In genomic region chr10:86933180-86933695, GRCm38 (mm10) we compare ENCODE assay signal across 10 mouse cellular contexts.
DNase-seq lines count a peak whose midpoint lies in the region; ATAC-seq and TF ChIP-seq lines count a peak whose summit lies in the region.
"Had no signal": no experiment of that assay in that cellular context is flagged by ENCODE, and none has a peak within 500 bp of the region (broad histone marks: within the 10 kb centered on the region; RNA-seq: fewer than 3 reads in every experiment).

No protein-coding gene starts in this region.

- no peak for TF ChIP-seq POLR2A in kidney, adult 2 months (IDR thresholded peaks at IDR 0.05; ENCODE audit: low read depth, low read length)

- no peaks in the 10 kb centered on the region for H3K36me3 ChIP-seq in kidney, adult 2 months (ENCODE audit: control insufficient read depth, insufficient read depth, low read length)
- H3K36me3 ChIP-seq in kidney, embryonic 15.5 days = no peaks in the 10 kb centered on the region
- H3K36me3 ChIP-seq in kidney, postnatal 0 days (ENCODE audit: insufficient read depth, low read length) = no peaks in the 10 kb centered on the region
- H3K36me3 ChIP-seq in stomach, embryonic 14.5 days (ENCODE audit: control insufficient read depth, insufficient read depth, low read length) = no peaks in the 10 kb centered on the region
- H3K36me3 ChIP-seq in forebrain, embryonic 10.5 days (replicated peaks) = no peaks in the 10 kb centered on the region
- H3K36me3 ChIP-seq: midbrain, embryonic 12.5 days had no signal

- H3K27ac ChIP-seq in kidney, adult 2 months (ENCODE audit: insufficient read depth, low read depth, low read length) = no peak overlapping the region
- no peak overlapping the region for H3K27ac ChIP-seq in kidney, embryonic 15.5 days
- H3K27ac ChIP-seq in kidney, postnatal 0 days = no peak overlapping the region
- H3K27ac ChIP-seq in stomach, embryonic 14.5 days (ENCODE audit: low read length) = no peak overlapping the region
- H3K27ac ChIP-seq in forebrain, embryonic 10.5 days = no peak overlapping the region
- H3K27ac ChIP-seq: midbrain, embryonic 12.5 days had no signal

- no peaks in the 10 kb centered on the region for H3K9me3 ChIP-seq in kidney, embryonic 15.5 days (replicated peaks)
- H3K9me3 ChIP-seq in kidney, postnatal 0 days (replicated peaks; ENCODE audit: low read length) = no peaks in the 10 kb centered on the region
- no peaks in the 10 kb centered on the region for H3K9me3 ChIP-seq in stomach, embryonic 14.5 days (ENCODE audit: control insufficient read depth, low read depth, low read length)
- no peaks in the 10 kb centered on the region for H3K9me3 ChIP-seq in forebrain, embryonic 10.5 days
- H3K9me3 ChIP-seq: midbrain, embryonic 12.5 days had no signal

- H3K4me2 ChIP-seq in kidney, embryonic 15.5 days = no peak overlapping the region
- H3K4me2 ChIP-seq in kidney, postnatal 0 days (ENCODE audit: low read length) = no peak overlapping the region
- no peak overlapping the region for H3K4me2 ChIP-seq in stomach, embryonic 14.5 days (replicated peaks; ENCODE audit: low read depth, low read length)
- H3K4me2 ChIP-seq: midbrain, embryonic 12.5 days had no signal

- no peak overlapping the region for H3K9ac ChIP-seq in kidney, embryonic 15.5 days
- no peak overlapping the region for H3K9ac ChIP-seq in kidney, postnatal 0 days (ENCODE audit: low read depth, low read length)
- H3K9ac ChIP-seq in stomach, embryonic 14.5 days (replicated peaks; ENCODE audit: low read depth, low read length) = no peak overlapping the region
- H3K9ac ChIP-seq: midbrain, embryonic 12.5 days had no signal

- ATAC-seq in kidney, embryonic 15.5 days (replicated peaks; ENCODE audit: low FRiP score) = no peak; the same call in 1 of the 2 replicates
- ATAC-seq in kidney, postnatal 0 days (replicated peaks; ENCODE audit: low FRiP score, low read depth) = 0 out of 2 replicates have a peak, but pooled peaks have one; percentile 29
- ATAC-seq in stomach, embryonic 14.5 days (ENCODE audit: insufficient number of reproducible peaks, insufficient read depth, low FRiP score, low read depth) = peak; percentile 58; the same call in 1 of the 2 replicates

- no peak for TF ChIP-seq CTCF in kidney, adult 2 months (conservative IDR thresholded peaks at IDR 0.05; ENCODE audit: insufficient read depth, insufficient read length, low read depth, low read length)
- TF ChIP-seq CTCF in kidney, postnatal 0 days (IDR thresholded peaks at IDR 0.05; ENCODE audit: low read depth) = no peak

- no peaks in the 10 kb centered on the region for H3K4me1 ChIP-seq in kidney, adult 2 months (ENCODE audit: control insufficient read depth, insufficient read depth, low read length)
- peaks cover 6% of the 10 kb centered on the region; the same call in 1 of the 2 replicates for H3K4me1 ChIP-seq in kidney, embryonic 15.5 days
- no peaks in the 10 kb centered on the region for H3K4me1 ChIP-seq in kidney, postnatal 0 days (replicated peaks; ENCODE audit: insufficient read depth, low read length)
- 0 out of 2 replicates have a peak, but pooled peaks cover 2% of the 10 kb centered on the region for H3K4me1 ChIP-seq in stomach, embryonic 14.5 days (ENCODE audit: control insufficient read depth, insufficient read depth, low read length)
- peaks cover 14% of the 10 kb centered on the region for H3K4me1 ChIP-seq in forebrain, embryonic 10.5 days

- DNase-seq in kidney, adult 2 months = peak; percentile 17
- peak; percentile 18 for DNase-seq in gastrocnemius, postnatal 25 days
- DNase-seq in kidney, postnatal 0 days (ENCODE audit: low spot score) = peak; percentile 36
- no peak for DNase-seq in left cerebral cortex, adult 11 months (ENCODE audit: low spot score)
- no peak for DNase-seq in adrenal gland, postnatal 4 days (ENCODE audit: low spot score in 2 of 2)
- no peak for DNase-seq in forebrain, embryonic 10.5 days (ENCODE audit: extremely low spot score, low spot score)
- DNase-seq: layer of hippocampus, postnatal 36 days had no signal

- 66% methylated on average over 9 of the region's 9 CpGs for WGBS in kidney, adult 2 months
- 55% methylated on average over 9 of the region's 9 CpGs for WGBS in kidney, embryonic 15.5 days
- 51% methylated on average over 9 of the region's 9 CpGs for WGBS in kidney, postnatal 0 days
- 43% methylated on average over 9 of the region's 9 CpGs for WGBS in stomach, embryonic 14.5 days
- 91% methylated on average over 9 of the region's 9 CpGs for WGBS in forebrain, embryonic 10.5 days

- no peaks in the 10 kb centered on the region for H3K27me3 ChIP-seq in kidney, adult 2 months (replicated peaks; ENCODE audit: control insufficient read depth, insufficient read depth, low read length)
- no peaks in the 10 kb centered on the region for H3K27me3 ChIP-seq in kidney, embryonic 15.5 days
- H3K27me3 ChIP-seq in kidney, postnatal 0 days (ENCODE audit: insufficient read depth, low read length) = no peaks in the 10 kb centered on the region
- no peaks in the 10 kb centered on the region for H3K27me3 ChIP-seq in stomach, embryonic 14.5 days (ENCODE audit: control insufficient read depth, insufficient read depth, low read length)
- no peaks in the 10 kb centered on the region for H3K27me3 ChIP-seq in forebrain, embryonic 10.5 days (ENCODE audit: poor library complexity, severe bottlenecking)
- H3K27me3 ChIP-seq: midbrain, embryonic 12.5 days had no signal

- no peak overlapping the region for H3K4me3 ChIP-seq in kidney, adult 2 months (ENCODE audit: insufficient read depth, low read depth, low read length)
- H3K4me3 ChIP-seq in kidney, embryonic 15.5 days (replicated peaks) = no peak overlapping the region
- H3K4me3 ChIP-seq in kidney, postnatal 0 days (replicated peaks; ENCODE audit: low read depth, low read length) = no peak overlapping the region
- H3K4me3 ChIP-seq in stomach, embryonic 14.5 days (ENCODE audit: low read depth, low read length) = no peak overlapping the region
- H3K4me3 ChIP-seq in forebrain, embryonic 10.5 days = no peak overlapping the region
- H3K4me3 ChIP-seq: midbrain, embryonic 12.5 days had no signal

Comparison
In these comparisons a context has a peak if more than half of its experiments do, and no peak if none do; other contexts are left out.
1. DNase-seq: peak in kidney, adult 2 months (single experiment), gastrocnemius, postnatal 25 days (single experiment) and kidney, postnatal 0 days (single experiment); none in left cerebral cortex, adult 11 months (single experiment), adrenal gland, postnatal 4 days (0 of 2) and forebrain, embryonic 10.5 days (single experiment).